Mouse (Mus musculus): ENCODE data around the gene Pla1a. TPM values are rescaled to one million over a fixed set of nuclear protein-coding genes. Genes with fewer than 3 reads are reported as not detected.

Gene Pla1a
- polyA plus RNA-seq, 1 experiment from 2014 or later, result 2.8 TPM

GRCm38 (mm10) chr16:38389284-38389893 is 43.6 kb downstream of the Pla1a start:
- no peak for DNase-seq (ENCODE audit: low spot score)

DNA sequence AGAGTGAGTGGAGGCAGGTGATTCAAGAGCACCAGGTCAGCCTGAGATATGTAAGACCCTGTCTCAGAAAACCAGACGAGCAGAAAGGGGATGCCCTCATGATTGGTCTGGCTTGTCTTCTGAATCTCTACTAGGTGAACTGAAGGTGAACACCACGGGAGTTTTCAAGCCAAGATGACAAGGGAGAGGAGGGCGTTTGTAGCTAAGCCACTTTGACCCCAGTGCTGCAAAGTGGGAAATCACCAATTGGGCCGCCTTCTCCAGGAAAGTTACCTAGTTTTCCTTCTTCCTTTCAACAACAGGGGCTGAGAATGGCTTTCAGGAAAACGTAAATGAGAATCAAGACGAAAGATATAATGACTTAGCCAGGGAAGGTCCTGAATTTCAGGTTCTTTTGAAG is 44.2 kb downstream of the Pla1a start:
- DNase-seq (ENCODE audit: low spot score), result no peak

- DNase-seq (ENCODE audit: low spot score), result no peak
Measured at GRCm38 (mm10) chr16:38387389-38387788, 45.6 kb downstream of the Pla1a start.

DNA sequence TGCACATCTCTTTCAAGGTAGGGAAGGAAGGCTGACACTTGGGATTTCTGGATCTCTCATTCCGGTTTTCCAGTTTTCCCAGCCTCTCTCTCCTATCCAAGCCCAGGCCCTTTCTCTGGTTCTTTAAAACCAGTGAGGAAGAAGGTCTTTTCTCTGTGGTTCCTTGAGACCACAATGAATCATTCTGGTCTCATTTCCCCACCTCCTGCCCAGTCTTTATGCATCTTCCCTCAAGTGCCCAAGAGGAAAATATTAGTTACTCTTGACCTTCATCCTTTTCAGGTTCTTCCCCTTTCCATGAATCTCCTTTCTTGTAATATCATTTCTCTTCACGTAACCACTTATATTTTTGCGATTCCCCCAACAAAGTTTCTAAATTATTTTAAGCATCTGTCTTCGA is 47.2 kb downstream of the Pla1a start:
- no peak for DNase-seq (ENCODE audit: low spot score)

- no peak for DNase-seq (ENCODE audit: low spot score)
Measured at GRCm38 (mm10) chr16:38385184-38385634, 47.7 kb downstream of the Pla1a start.

DNA sequence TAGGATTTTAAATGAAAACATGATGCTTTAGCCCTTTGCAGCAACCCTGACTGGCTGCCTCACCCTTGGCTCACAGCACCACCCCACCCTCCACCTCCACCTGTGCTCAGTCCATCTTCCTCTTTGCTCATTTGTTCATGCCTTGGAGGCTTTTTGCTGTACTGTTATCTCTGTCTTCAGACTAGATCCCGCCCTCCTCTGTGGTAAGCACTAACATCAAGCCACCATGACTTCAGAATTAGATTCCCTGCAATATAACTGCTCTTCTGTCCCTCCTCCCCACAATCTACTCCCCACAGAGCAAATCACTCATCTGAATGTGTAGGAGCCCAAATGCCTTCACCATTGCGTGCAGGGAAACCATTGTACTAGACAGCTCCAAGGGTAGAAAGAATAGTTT is 49.3 kb downstream of the Pla1a start:
- DNase-seq (ENCODE audit: low spot score), result no peak

DNA sequence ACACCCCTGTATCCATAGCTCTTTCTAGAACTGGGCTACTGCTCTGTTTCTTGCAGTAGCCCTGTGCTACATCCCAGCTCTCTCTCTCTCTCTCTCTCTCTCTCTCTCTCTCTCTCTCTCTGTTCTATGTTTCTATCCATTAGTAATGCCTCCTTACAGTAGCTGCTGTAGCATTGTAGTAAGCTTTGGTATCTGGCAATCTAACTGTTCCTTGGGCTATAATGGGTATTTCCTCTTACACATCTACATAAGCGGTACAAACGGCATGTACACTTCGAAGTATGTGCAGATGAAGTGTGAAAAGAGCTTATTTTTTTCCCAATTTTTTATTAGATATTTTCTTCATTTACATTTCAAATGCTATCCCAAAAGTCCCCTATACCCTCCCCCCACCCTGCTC is 53.0 kb downstream of the Pla1a start:
- no peak for DNase-seq (ENCODE audit: low spot score)

- DNase-seq (ENCODE audit: low spot score), result no peak
Measured at GRCm38 (mm10) chr16:38379493-38379892, 53.5 kb downstream of the Pla1a start.

DNA sequence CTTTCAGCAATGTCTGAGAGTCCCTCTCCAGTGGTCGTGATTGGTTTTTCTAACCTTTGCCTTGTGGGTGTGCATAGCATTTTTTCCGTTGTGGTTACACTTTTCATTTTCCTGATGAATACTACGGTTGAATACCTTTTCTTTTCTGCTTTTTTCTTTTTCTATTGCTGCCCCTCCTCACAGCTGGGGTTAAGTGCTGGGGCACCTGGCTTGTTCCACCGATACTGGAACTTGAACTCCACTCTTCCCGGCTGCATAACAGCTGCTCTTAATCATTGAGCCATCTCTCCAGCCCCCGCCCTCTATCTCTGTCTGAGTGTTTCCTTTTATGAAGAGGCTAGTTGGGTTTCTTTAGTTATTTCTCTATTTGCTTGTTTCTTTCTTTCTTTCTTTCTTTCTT is 53.9 kb downstream of the Pla1a start:
- DNase-seq (ENCODE audit: low spot score), result no peak

DNA sequence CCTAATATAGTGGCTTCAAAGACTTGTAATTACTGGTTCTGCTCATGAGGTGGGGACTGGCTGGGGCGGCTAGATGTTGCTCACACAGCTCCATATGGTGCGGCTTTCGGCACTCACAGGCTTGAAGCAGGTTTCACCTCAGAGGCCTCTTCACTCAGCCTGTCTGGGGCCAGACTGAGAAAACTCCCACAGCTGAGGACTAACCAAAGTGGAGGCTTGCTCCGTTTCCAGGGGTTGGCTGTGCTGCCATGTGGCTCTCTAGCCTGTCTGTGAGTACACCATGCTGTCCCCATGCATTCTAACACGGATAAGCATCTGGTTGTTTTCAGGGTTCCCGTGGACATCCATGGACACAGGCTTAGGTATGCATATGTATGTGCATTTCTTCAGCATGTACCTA is 54.4 kb downstream of the Pla1a start:
- no peak for DNase-seq (ENCODE audit: low spot score)

DNA sequence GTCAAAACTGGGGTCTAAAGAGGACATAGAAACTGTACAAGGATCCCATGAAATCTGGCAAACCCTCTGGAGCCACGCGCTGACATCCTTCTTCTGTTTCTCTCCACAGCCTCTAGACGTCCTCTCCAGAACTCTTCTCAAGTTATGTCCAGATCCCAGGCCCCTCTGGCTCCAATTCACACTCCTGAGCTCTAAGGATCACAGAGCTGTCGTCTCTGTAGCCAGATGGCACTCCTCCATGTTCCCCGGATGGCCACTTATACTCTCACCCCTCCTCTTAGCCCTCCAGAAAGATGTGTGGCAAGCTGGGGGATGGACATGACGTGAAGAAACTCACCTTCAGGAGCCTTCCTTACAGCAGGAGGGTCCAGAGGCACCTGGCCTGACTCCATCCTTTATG is 55.4 kb downstream of the Pla1a start:
- no peak for DNase-seq (ENCODE audit: low spot score)

- no peak for DNase-seq (ENCODE audit: low spot score)
Measured at GRCm38 (mm10) chr16:38376841-38377249, 56.1 kb downstream of the Pla1a start.

DNA sequence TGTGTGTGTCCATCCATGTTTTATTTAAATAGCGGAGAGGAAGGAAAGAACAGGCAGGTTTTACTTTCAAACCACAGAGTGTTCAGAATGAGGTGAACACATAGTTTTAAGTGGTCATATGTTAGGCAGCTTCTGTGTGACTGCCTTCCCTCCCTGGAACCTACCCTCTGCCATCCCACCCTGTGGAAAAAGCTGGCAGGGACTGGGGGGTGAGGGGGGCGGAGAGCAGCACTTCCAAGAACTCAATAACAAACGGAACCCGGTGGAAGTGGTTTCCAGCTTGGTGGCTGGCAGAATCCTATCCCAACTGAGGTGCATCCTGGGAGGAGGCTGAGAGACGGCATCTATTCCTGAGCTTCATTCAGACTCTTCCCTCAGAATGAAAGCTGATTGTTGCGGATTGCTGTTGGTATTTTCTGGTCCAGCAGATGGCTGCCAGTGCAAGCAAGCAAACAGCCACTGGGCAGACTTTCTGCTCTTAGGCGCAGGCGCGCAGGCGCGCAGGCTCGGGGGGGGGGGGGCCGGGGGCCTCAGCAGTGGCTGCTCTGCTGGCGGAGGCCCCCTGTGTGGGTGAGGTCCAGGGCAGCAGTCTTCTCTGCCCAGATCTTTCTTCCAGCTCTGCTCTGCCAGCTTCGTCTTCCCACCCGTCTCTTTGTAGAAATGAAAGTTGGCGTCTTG is 56.6 kb downstream of the Pla1a start:
- peak; percentile 62 for DNase-seq (ENCODE audit: low spot score)

DNA sequence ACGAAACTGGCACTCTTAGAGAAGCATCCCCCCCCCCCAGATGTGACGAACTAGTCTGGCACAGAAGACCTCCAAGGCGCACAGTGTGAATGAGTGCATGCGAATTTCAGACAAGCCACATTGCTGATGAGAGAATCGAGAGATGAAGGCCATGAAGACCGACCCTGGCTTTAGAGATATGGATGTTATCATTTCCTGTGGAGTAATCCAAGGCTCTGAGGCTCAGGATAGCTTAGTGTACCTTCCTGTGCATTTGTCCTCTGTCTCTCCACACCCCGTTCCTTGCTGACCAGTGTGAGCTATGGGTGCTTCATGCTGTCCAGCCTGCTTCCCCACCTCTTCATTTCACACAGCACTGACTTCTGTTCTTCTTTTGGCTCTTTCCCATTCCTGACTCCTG is 57.8 kb downstream of the Pla1a start:
- no peak for DNase-seq (ENCODE audit: low spot score)

- no peak for DNase-seq (ENCODE audit: low spot score)
Measured at GRCm38 (mm10) chr16:38374379-38375140, 58.4 kb downstream of the Pla1a start.

DNA sequence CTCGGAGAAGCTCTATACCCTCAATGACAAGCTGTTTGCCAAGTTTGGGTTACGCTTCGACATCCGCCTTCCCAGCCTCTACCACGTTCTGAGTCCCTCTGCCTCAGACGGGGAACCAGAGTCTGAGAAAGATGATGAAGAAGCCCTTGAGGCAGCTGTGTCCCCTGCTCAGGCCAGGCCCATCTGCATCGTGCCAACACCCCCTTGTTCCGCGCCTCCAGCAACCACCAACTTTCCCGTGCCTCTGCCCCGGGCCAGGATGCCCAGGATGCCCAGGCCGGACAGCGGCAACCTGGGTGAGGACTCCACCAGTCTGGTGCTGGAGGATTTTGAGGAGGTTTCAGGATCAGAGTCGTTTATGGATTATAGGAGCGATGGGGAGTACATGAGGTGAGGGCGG is 59.0 kb downstream of the Pla1a start:
- DNase-seq (ENCODE audit: low spot score), result no peak

- no peak for DNase-seq (ENCODE audit: low spot score)
Measured at GRCm38 (mm10) chr16:38373439-38373838, 59.5 kb downstream of the Pla1a start.

GRCm38 (mm10) chr16:38372876-38373275 is 60.1 kb downstream of the Pla1a start:
- no peak for DNase-seq (ENCODE audit: low spot score)

DNA sequence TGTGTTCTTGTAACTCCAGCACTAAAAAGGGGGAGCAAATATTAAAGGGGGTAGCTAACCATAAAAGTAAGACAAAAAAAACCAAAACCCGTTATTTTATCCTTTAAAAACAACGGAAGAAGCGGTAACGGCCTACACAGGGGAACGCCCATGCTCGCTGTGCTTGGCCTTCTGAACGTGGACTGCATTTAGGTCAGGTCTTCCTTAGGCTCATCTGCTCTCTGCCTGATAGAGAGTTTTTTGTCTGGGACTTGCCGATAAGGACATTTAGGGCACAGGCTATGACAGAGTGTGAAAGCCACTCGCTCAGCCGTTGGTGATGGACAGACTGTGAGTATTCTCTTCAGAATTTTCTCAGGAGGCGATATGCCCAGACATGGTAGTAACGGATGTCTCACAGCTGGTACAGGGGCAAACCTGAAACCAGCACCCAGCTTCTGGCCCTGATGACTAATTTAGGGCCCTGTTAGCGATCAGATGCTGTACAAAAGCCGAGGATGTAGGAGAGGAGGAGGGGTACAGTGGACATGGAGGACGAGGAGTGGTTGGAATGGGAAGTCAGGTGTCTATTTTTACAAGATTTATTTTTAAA is 61.1 kb downstream of the Pla1a start:
- DNase-seq (ENCODE audit: low spot score), result no peak

GRCm38 (mm10) chr16:38370633-38371374 is 62.1 kb downstream of the Pla1a start:
- DNase-seq (ENCODE audit: low spot score), result no peak

- no peak for DNase-seq (ENCODE audit: low spot score)
Measured at GRCm38 (mm10) chr16:38369992-38370484, 62.9 kb downstream of the Pla1a start.

All from thymus, postnatal 0 days (tissue).